Mouse (Mus musculus): ENCODE measurements around the gene Msmo1.

DNA sequence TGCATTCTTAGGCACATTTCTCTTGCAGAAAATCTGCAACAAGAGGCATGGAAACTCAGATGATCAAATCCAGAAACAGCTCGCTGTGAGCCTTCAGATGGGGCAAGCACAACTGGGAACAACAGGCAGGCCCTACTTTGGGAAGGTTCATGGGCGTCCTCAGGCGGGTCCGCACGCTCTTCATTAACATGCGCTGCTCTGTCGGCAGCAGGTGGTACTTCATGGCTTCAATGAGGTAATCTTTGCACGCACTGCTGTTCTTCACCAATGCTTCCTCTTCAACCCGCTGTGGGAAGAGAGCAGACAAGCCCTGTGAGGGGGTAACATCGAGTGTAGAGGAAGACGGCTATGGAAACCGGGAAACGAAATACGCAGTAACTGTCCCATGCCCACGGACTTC, 24.4 kb upstream of the Msmo1 start:
- TF ChIP-seq CTCF (IDR thresholded peaks at IDR 0.05; ENCODE audit: low read depth) (no peak), EP300 (IDR thresholded peaks at IDR 0.05; ENCODE audit: low read depth) (no peak)
